ENCODE assay signal across 28 mouse cellular contexts in genomic region chr13:55834667-55835066, GRCm38 (mm10). TPM values are rescaled to one million over a fixed set of nuclear protein-coding genes. Genes with fewer than 3 reads are reported as not detected.
DNase-seq lines count a peak whose midpoint lies in the region; ATAC-seq and TF ChIP-seq lines count a peak whose summit lies in the region.
"Had no signal": no experiment of that assay in that cellular context is flagged by ENCODE, and none has a peak within 500 bp of the region (broad histone marks: within the 10 kb centered on the region; RNA-seq: fewer than 3 reads in every experiment).

No protein-coding gene starts in this region.

- no peak for ATAC-seq in hindbrain, embryonic 12.5 days (ENCODE audit: low FRiP score)
- no peak for ATAC-seq in neural tube, embryonic 11.5 days (ENCODE audit: insufficient read depth, low FRiP score, low TSS enrichment)
- no peak for ATAC-seq in lung, postnatal 0 days
- ATAC-seq: activated CD4-positive, CD25-positive, alpha-beta regulatory T cell, adult 4 months; forebrain, embryonic 14.5 days; intestine, postnatal 0 days had no signal

- TF ChIP-seq CTCF in lung, postnatal 0 days (IDR thresholded peaks at IDR 0.05), result no peak

- no peak overlapping the region for H3K4me2 ChIP-seq in hindbrain, embryonic 12.5 days (replicated peaks)
- H3K4me2 ChIP-seq in neural tube, embryonic 11.5 days (ENCODE audit: low read depth), result no peak overlapping the region
- H3K4me2 ChIP-seq in lung, postnatal 0 days (replicated peaks; ENCODE audit: low read depth, low read length), result no peak overlapping the region
- H3K4me2 ChIP-seq: liver, embryonic 13.5 days had no signal

- H3K27me3 ChIP-seq in hindbrain, embryonic 10.5 days (ENCODE audit: insufficient read depth, poor library complexity, severe bottlenecking), result peaks cover 100% of the 10 kb centered on the region
- peaks cover 96% of the 10 kb centered on the region for H3K27me3 ChIP-seq in hindbrain, embryonic 12.5 days
- peaks cover 100% of the 10 kb centered on the region for H3K27me3 ChIP-seq in embryonic facial prominence, embryonic 10.5 days (replicated peaks; ENCODE audit: low read depth, poor library complexity, severe bottlenecking)
- H3K27me3 ChIP-seq in limb, embryonic 10.5 days (ENCODE audit: low read depth, poor library complexity, severe bottlenecking), result peaks cover 100% of the 10 kb centered on the region
- H3K27me3 ChIP-seq in neural tube, embryonic 11.5 days (ENCODE audit: control insufficient read depth, insufficient read depth, low read length), result peaks cover 99% of the 10 kb centered on the region
- H3K27me3 ChIP-seq in lung, postnatal 0 days (replicated peaks; ENCODE audit: insufficient read depth, low read length), result peaks cover 94% of the 10 kb centered on the region

- H3K27ac ChIP-seq in hindbrain, embryonic 10.5 days, result no peak overlapping the region
- no peak overlapping the region for H3K27ac ChIP-seq in hindbrain, embryonic 12.5 days
- peak overlapping the region; percentile 60 for H3K27ac ChIP-seq in embryonic facial prominence, embryonic 10.5 days (replicated peaks)
- peak overlapping the region; percentile 90 for H3K27ac ChIP-seq in limb, embryonic 10.5 days
- no peak overlapping the region for H3K27ac ChIP-seq in neural tube, embryonic 11.5 days (ENCODE audit: low read depth, low read length)
- no peak overlapping the region for H3K27ac ChIP-seq in lung, postnatal 0 days (ENCODE audit: low read length)
- H3K27ac ChIP-seq: gastrocnemius, adult 2 months; heart, embryonic 10.5 days; liver, embryonic 13.5 days had no signal

- no peak overlapping the region for H3K9ac ChIP-seq in hindbrain, embryonic 12.5 days
- H3K9ac ChIP-seq in neural tube, embryonic 11.5 days (ENCODE audit: low read length), result no peak overlapping the region
- H3K9ac ChIP-seq in lung, postnatal 0 days (replicated peaks; ENCODE audit: low read depth), result no peak overlapping the region
- H3K9ac ChIP-seq: liver, embryonic 13.5 days had no signal

- no peak for TF ChIP-seq EP300 in lung, postnatal 0 days (IDR thresholded peaks at IDR 0.05)

- H3K9me3 ChIP-seq in hindbrain, embryonic 10.5 days, result no peaks in the 10 kb centered on the region
- H3K9me3 ChIP-seq in hindbrain, embryonic 12.5 days (replicated peaks), result no peaks in the 10 kb centered on the region
- no peaks in the 10 kb centered on the region for H3K9me3 ChIP-seq in embryonic facial prominence, embryonic 10.5 days
- H3K9me3 ChIP-seq in limb, embryonic 10.5 days (replicated peaks), result no peaks in the 10 kb centered on the region
- no peaks in the 10 kb centered on the region for H3K9me3 ChIP-seq in neural tube, embryonic 11.5 days (ENCODE audit: control insufficient read depth, low read length)
- H3K9me3 ChIP-seq in lung, postnatal 0 days (ENCODE audit: low read length), result no peaks in the 10 kb centered on the region
- H3K9me3 ChIP-seq: heart, embryonic 10.5 days; liver, embryonic 13.5 days had no signal

- H3K36me3 ChIP-seq in hindbrain, embryonic 10.5 days, result no peaks in the 10 kb centered on the region
- no peaks in the 10 kb centered on the region for H3K36me3 ChIP-seq in hindbrain, embryonic 12.5 days
- H3K36me3 ChIP-seq in embryonic facial prominence, embryonic 10.5 days (replicated peaks), result no peaks in the 10 kb centered on the region
- H3K36me3 ChIP-seq in limb, embryonic 10.5 days, result no peaks in the 10 kb centered on the region
- no peaks in the 10 kb centered on the region for H3K36me3 ChIP-seq in neural tube, embryonic 11.5 days (ENCODE audit: control insufficient read depth, insufficient read depth, low read length)
- no peaks in the 10 kb centered on the region for H3K36me3 ChIP-seq in lung, postnatal 0 days (ENCODE audit: insufficient read depth, low read length)
- H3K36me3 ChIP-seq: heart, embryonic 10.5 days; liver, embryonic 13.5 days had no signal

- peaks cover 41% of the 10 kb centered on the region for H3K4me1 ChIP-seq in hindbrain, embryonic 10.5 days (replicated peaks)
- peaks cover 20% of the 10 kb centered on the region for H3K4me1 ChIP-seq in hindbrain, embryonic 12.5 days
- peaks cover 51% of the 10 kb centered on the region for H3K4me1 ChIP-seq in embryonic facial prominence, embryonic 10.5 days
- peaks cover 52% of the 10 kb centered on the region for H3K4me1 ChIP-seq in limb, embryonic 10.5 days
- H3K4me1 ChIP-seq in neural tube, embryonic 11.5 days (ENCODE audit: control insufficient read depth, insufficient read depth, low read length), result peaks cover 8% of the 10 kb centered on the region; the same call in 1 of the 2 replicates
- no peaks in the 10 kb centered on the region; the same call in 1 of the 2 replicates for H3K4me1 ChIP-seq in lung, postnatal 0 days (ENCODE audit: insufficient read depth, low read depth, low read length)

- peak; percentile 29 for DNase-seq in hindbrain, embryonic 10.5 days (ENCODE audit: low spot score)
- peak; percentile 42 for DNase-seq in embryonic facial prominence, embryonic 10.5 days (ENCODE audit: low spot score)
- no peak for DNase-seq in limb, embryonic 10.5 days (ENCODE audit: low spot score)
- peak; percentile 11 for DNase-seq in neural tube, embryonic 11.5 days (ENCODE audit: low spot score)
- DNase-seq in lung, postnatal 0 days (ENCODE audit: low spot score), result no peak
- no peak for DNase-seq in gastrocnemius, postnatal 14 days
- no peak for DNase-seq in adrenal gland, adult (ENCODE audit: inconsistent age in 2 of 2, low spot score in 1 of 2)
- DNase-seq: adrenal gland, postnatal 25 days; cerebellum, adult 9-11 months; gastrocnemius, adult 2 months; heart, postnatal 4 days; kidney, postnatal 25 days; layer of hippocampus, postnatal 36 days; liver, embryonic 13.5 days; lung, adult 2 months; right cerebral cortex, postnatal 25 days had no signal

- 4% methylated on average over 5 of the region's 5 CpGs for WGBS in hindbrain, embryonic 10.5 days
- WGBS in hindbrain, embryonic 12.5 days, result 3% methylated on average over 5 of the region's 5 CpGs
- 4% methylated on average over 5 of the region's 5 CpGs for WGBS in embryonic facial prominence, embryonic 10.5 days
- 5% methylated on average over 5 of the region's 5 CpGs for WGBS in limb, embryonic 10.5 days
- WGBS in neural tube, embryonic 11.5 days, result 3% methylated on average over 5 of the region's 5 CpGs
- WGBS in lung, postnatal 0 days, result 10% methylated on average over 5 of the region's 5 CpGs

- intact Hi-C loops in gastrocnemius, postnatal 14 days (cut with DNase I; ENCODE audit: low total_unique reads), result no loop called here

- H3K4me3 ChIP-seq in hindbrain, embryonic 10.5 days, result no peak overlapping the region
- H3K4me3 ChIP-seq in hindbrain, embryonic 12.5 days, result no peak overlapping the region
- H3K4me3 ChIP-seq in embryonic facial prominence, embryonic 10.5 days, result peak overlapping the region; percentile 63
- peak overlapping the region; percentile 56 for H3K4me3 ChIP-seq in limb, embryonic 10.5 days
- H3K4me3 ChIP-seq in neural tube, embryonic 11.5 days (ENCODE audit: low read depth, low read length), result no peak overlapping the region
- H3K4me3 ChIP-seq in lung, postnatal 0 days (ENCODE audit: low read depth, low read length), result no peak overlapping the region
- H3K4me3 ChIP-seq: gastrocnemius, adult 2 months; heart, embryonic 10.5 days; liver, embryonic 13.5 days had no signal

RNA-seq across cellular contexts. Expression of gene Pitx1, which starts 1.3 kb away (rescaled TPM):
- polyA plus RNA-seq in hindbrain, embryonic 10.5 days (2016; fragmentation: Nextera tagmentation; extraction: Ambion mirVana), result 0.47 and 0.80 TPM in 2 replicates
- 0.61 and 0.81 TPM in 2 replicates for polyA plus RNA-seq in hindbrain, embryonic 12.5 days (2016; fragmentation: Nextera tagmentation; extraction: Ambion mirVana)
- 44.2 and 52.9 TPM in 2 replicates for polyA plus RNA-seq in embryonic facial prominence, embryonic 10.5 days (2016; fragmentation: Nextera tagmentation; extraction: Ambion mirVana)
- polyA plus RNA-seq in limb, embryonic 10.5 days (2016; fragmentation: Nextera tagmentation; extraction: Ambion mirVana), result 77.9 and 151 TPM in 2 replicates
- polyA plus RNA-seq in neural tube, embryonic 11.5 days (2014; fragmentation: Nextera tagmentation; extraction: Ambion mirVana), result 2.6 and 5.2 TPM in 2 replicates
- not detected in 2 replicates for polyA plus RNA-seq in lung, postnatal 0 days (2015; fragmentation: Nextera tagmentation; extraction: Ambion mirVana)
- under 1 TPM; 0.64 to 0.84 TPM for total RNA-seq in gastrocnemius, postnatal 14 days (2021)
- total RNA-seq: adrenal gland, postnatal 25 days; common myeloid progenitor, adult 5-6 weeks; granulocyte monocyte progenitor cell, adult 5-6 weeks; heart, postnatal 4 days; layer of hippocampus, adult 8-10 months; layer of hippocampus, postnatal 36 days; left cerebral cortex, postnatal 25 days; megakaryocyte, adult 5-6 weeks had no signal
- polyA plus RNA-seq: activated CD4-positive, CD25-positive, alpha-beta regulatory T cell, adult 4 months; forebrain, embryonic 14.5 days; frontal cortex, adult 2 months; spleen, adult 2 months had no signal

RNA-seq across cellular contexts. Expression of gene Catsper3, which starts 50.3 kb away (rescaled TPM):
- not detected in 2 replicates for polyA plus RNA-seq in hindbrain, embryonic 10.5 days (2016; fragmentation: Nextera tagmentation; extraction: Ambion mirVana)
- polyA plus RNA-seq in hindbrain, embryonic 12.5 days (2016; fragmentation: Nextera tagmentation; extraction: Ambion mirVana), result not detected in 2 replicates
- polyA plus RNA-seq in embryonic facial prominence, embryonic 10.5 days (2016; fragmentation: Nextera tagmentation; extraction: Ambion mirVana), result not detected in 2 replicates
- 0.25 TPM in 1 of 2 replicates, not detected in the other for polyA plus RNA-seq in limb, embryonic 10.5 days (2016; fragmentation: Nextera tagmentation; extraction: Ambion mirVana)
- polyA plus RNA-seq in neural tube, embryonic 11.5 days (2014; fragmentation: Nextera tagmentation; extraction: Ambion mirVana), result not detected in 2 replicates
- 0.18 TPM in 1 of 2 replicates, not detected in the other for polyA plus RNA-seq in lung, postnatal 0 days (2015; fragmentation: Nextera tagmentation; extraction: Ambion mirVana)
- under 1 TPM in 1 of 2 experiments, not detected in 1; 0.22 TPM for total RNA-seq in gastrocnemius, postnatal 14 days (2021)
- total RNA-seq: common myeloid progenitor, adult 5-6 weeks; granulocyte monocyte progenitor cell, adult 5-6 weeks; megakaryocyte, adult 5-6 weeks had no signal
- polyA plus RNA-seq: forebrain, embryonic 14.5 days; liver, embryonic 13.5 days had no signal

Comparison
In these comparisons a context has a peak if more than half of its experiments do, and no peak if none do; other contexts are left out.
1. DNase-seq: peak in hindbrain, embryonic 10.5 days (single experiment), embryonic facial prominence, embryonic 10.5 days (single experiment) and neural tube, embryonic 11.5 days (single experiment); none in limb, embryonic 10.5 days (single experiment), lung, postnatal 0 days (single experiment), gastrocnemius, postnatal 14 days (single experiment) and adrenal gland, adult (0 of 2).
2. H3K27ac ChIP-seq: peak in embryonic facial prominence, embryonic 10.5 days (single experiment) and limb, embryonic 10.5 days (single experiment); none in hindbrain, embryonic 10.5 days (single experiment), hindbrain, embryonic 12.5 days (single experiment), neural tube, embryonic 11.5 days (single experiment) and lung, postnatal 0 days (single experiment).
3. H3K4me3 ChIP-seq: peak in embryonic facial prominence, embryonic 10.5 days (single experiment) and limb, embryonic 10.5 days (single experiment); none in hindbrain, embryonic 10.5 days (single experiment), hindbrain, embryonic 12.5 days (single experiment), neural tube, embryonic 11.5 days (single experiment) and lung, postnatal 0 days (single experiment).